Mouse (Mus musculus) forebrain, postnatal 0 days (tissue): Measurements from ENCODE around the gene Dbx2. TPM values are rescaled to one million over a fixed set of nuclear protein-coding genes. Genes with fewer than 3 reads are reported as not detected.

Experiments used
- ATAC-seq: fragments of 200-750 bp; cut with Nextera tagmentation; 2 replicates; pipeline ENCODE4 v1.8.0; 2017; ENCODE audit warnings: mild to moderate bottlenecking, moderate library complexity
- DNase-seq: peaks from one replicate; pipeline ENCODE4 v3.0.0-alpha.2; 2015
- H3K27ac ChIP-seq: fragments of 300-500 bp; sonication (generic); 2 replicates; pipeline ENCODE4 v1.5.1; 2014; ENCODE audit warnings: low read depth, mild to moderate bottlenecking, antibody characterized with exemption, low read length, moderate library complexity, mixed read lengths
- H3K27me3 ChIP-seq: fragments of 300-500 bp; sonication (generic); 2 replicates; pipeline ENCODE4 v1.6.1; 2014; ENCODE audit warnings: mild to moderate bottlenecking, low read length, mixed read lengths; ENCODE audit not compliant: insufficient read depth
- H3K36me3 ChIP-seq: fragments of 300-500 bp; sonication (generic); 2 replicates; pipeline ENCODE4 v1.6.1; 2014; ENCODE audit warnings: mild to moderate bottlenecking, moderate library complexity; ENCODE audit not compliant: insufficient read depth
- H3K4me1 ChIP-seq: fragments of 300-500 bp; sonication (generic); 2 replicates; pipeline ENCODE4 v1.6.1; 2014; ENCODE audit warnings: antibody characterized with exemption; ENCODE audit not compliant: insufficient read depth
- H3K4me2 ChIP-seq: fragments of 300-500 bp; sonication (generic); 2 replicates; pipeline ENCODE4 v1.6.1; 2014; ENCODE audit warnings: low read depth, mild to moderate bottlenecking, moderate library complexity
- H3K4me3 ChIP-seq: fragments of 300-500 bp; sonication (generic); 2 replicates; pipeline ENCODE4 v1.5.1; 2014; ENCODE audit warnings: low read depth, low read length, mixed read lengths
- H3K9ac ChIP-seq: fragments of 300-500 bp; sonication (generic); 2 replicates; pipeline ENCODE4 v1.6.1; 2014; ENCODE audit warnings: mild to moderate bottlenecking
- H3K9me3 ChIP-seq: fragments of 300-500 bp; sonication (generic); 2 replicates; pipeline ENCODE4 v1.6.1; 2016; ENCODE audit warnings: low read length
- CTCF ChIP-seq: sonication (generic); IDR thresholded peaks from 2 replicates; pipeline ENCODE4 v1.5.1; 2016; ENCODE audit warnings: antibody characterized with exemption, control low read depth, low read depth
- WGBS: fragments of 180-500 bp; shearing (Covaris S2); extraction: QIAGEN DNeasy Blood & Tissue Kit; methylation state at CpG from one replicate; pipeline ENCODE4 v1.1.7; 2014; 5-methylcytosine and 5-hydroxymethylcytosine counted together
- polyA plus RNA-seq: library from polyadenylated mRNA; unstranded; fragments of >200 nt; fragmentation: Nextera tagmentation; extraction: Ambion mirVana; gene quantifications from 2 replicates; pipeline ENCODE4 v1.2.1, GENCODE M21; 2015
- total RNA-seq: library from RNA; depleted of rRNA; stranded (reverse); fragments of >200 nt; gene quantifications from 2 replicates; pipeline ENCODE4 v1.2.3, GENCODE M21; 2014

Gene Dbx2
- total and polyA plus RNA-seq, 2 experiments from 2014 or later, result 2.8 to 9.6 TPM

- Histone ChIP-seq H3K4me3 (peak overlapping the region; percentile 37), H3K9ac (peak overlapping the region; percentile 33; the same call in 1 of the 2 replicates), H3K27ac (no peak overlapping the region), H3K36me3 (no peaks in the 10 kb centered on the region), H3K9me3 (no peaks in the 10 kb centered on the region), H3K27me3 (peaks cover 45% of the 10 kb centered on the region), H3K4me1 (no peaks in the 10 kb centered on the region; the same call in 1 of the 2 replicates), H3K4me2 (peak overlapping the region; percentile 64)
- DNase-seq (no peak), ATAC-seq (peak; percentile 29; the same call in 1 of the 2 replicates)
- TF ChIP-seq CTCF, result no peak
- 1% methylated on average over 49 of the region's 49 CpGs for WGBS
Observed at GRCm38 (mm10) chr15:95654211-95654897, 1.4 kb downstream of the Dbx2 start.

- no peaks in the 10 kb centered on the region for H3K36me3 ChIP-seq
- no peak overlapping the region for H3K27ac ChIP-seq
- no peak overlapping the region for H3K9ac ChIP-seq
- H3K4me1 ChIP-seq, result no peaks in the 10 kb centered on the region; the same call in 1 of the 2 replicates
- H3K4me3 ChIP-seq, result peak overlapping the region; percentile 37
- peak overlapping the region; percentile 64 for H3K4me2 ChIP-seq
- peaks cover 51% of the 10 kb centered on the region for H3K27me3 ChIP-seq
- WGBS, result 3% methylated on average over 6 of the region's 6 CpGs
- TF ChIP-seq CTCF, result no peak
- H3K9me3 ChIP-seq, result no peaks in the 10 kb centered on the region
- ATAC-seq (no peak), DNase-seq (no peak)
Observed at GRCm38 (mm10) chr15:95653812-95654210, 1.9 kb downstream of the Dbx2 start.

GRCm38 (mm10) chr15:95652898-95653707 lies 2.7 kb downstream of the Dbx2 start:
- no peaks in the 10 kb centered on the region for H3K36me3 ChIP-seq
- 0 out of 2 replicates have a peak overlapping the region, but pooled peaks have one; percentile 64 for H3K4me2 ChIP-seq
- peak overlapping the region; percentile 16; the same call in 1 of the 2 replicates for H3K4me3 ChIP-seq
- no peak overlapping the region for H3K27ac ChIP-seq
- H3K27me3 ChIP-seq, result peaks cover 51% of the 10 kb centered on the region
- H3K4me1 ChIP-seq, result no peaks in the 10 kb centered on the region; the same call in 1 of the 2 replicates
- DNase-seq (no peak), ATAC-seq (no peak)
- H3K9ac ChIP-seq, result no peak overlapping the region
- 5% methylated on average over 23 of the region's 23 CpGs for WGBS
- H3K9me3 ChIP-seq, result no peaks in the 10 kb centered on the region
- no peak for TF ChIP-seq CTCF

GRCm38 (mm10) chr15:95651824-95652223 lies 3.9 kb downstream of the Dbx2 start:
- Histone ChIP-seq H3K4me2 (no peak overlapping the region), H3K9me3 (no peaks in the 10 kb centered on the region), H3K4me3 (no peak overlapping the region), H3K4me1 (no peaks in the 10 kb centered on the region; the same call in 1 of the 2 replicates), H3K27me3 (peaks cover 51% of the 10 kb centered on the region), H3K36me3 (no peaks in the 10 kb centered on the region), H3K27ac (no peak overlapping the region), H3K9ac (no peak overlapping the region)
- ATAC-seq (no peak), DNase-seq (no peak)
- no peak for TF ChIP-seq CTCF
- 12% methylated on average over 3 of the region's 3 CpGs for WGBS

GRCm38 (mm10) chr15:95643505-95644029 lies 12.2 kb downstream of the Dbx2 start:
- peaks cover 19% of the 10 kb centered on the region; the same call in 1 of the 2 replicates for H3K27me3 ChIP-seq
- H3K4me1 ChIP-seq, result no peaks in the 10 kb centered on the region
- WGBS, result 28% methylated on average over 15 of the region's 15 CpGs
- H3K27ac ChIP-seq, result no peak overlapping the region
- H3K36me3 ChIP-seq, result no peaks in the 10 kb centered on the region
- H3K4me3 ChIP-seq, result no peak overlapping the region
- no peak overlapping the region for H3K9ac ChIP-seq
- DNase-seq (no peak), ATAC-seq (no peak)
- TF ChIP-seq CTCF, result no peak
- H3K4me2 ChIP-seq, result no peak overlapping the region
- H3K9me3 ChIP-seq, result no peaks in the 10 kb centered on the region

GRCm38 (mm10) chr15:95640347-95640746 lies 15.4 kb downstream of the Dbx2 start:
- Histone ChIP-seq H3K9ac (no peak overlapping the region), H3K4me3 (no peak overlapping the region), H3K27ac (no peak overlapping the region), H3K27me3 (peaks cover 18% of the 10 kb centered on the region; the same call in 1 of the 2 replicates), H3K36me3 (no peaks in the 10 kb centered on the region), H3K4me2 (peak overlapping the region; percentile 4; the same call in 1 of the 2 replicates), H3K9me3 (no peaks in the 10 kb centered on the region), H3K4me1 (no peaks in the 10 kb centered on the region)
- DNase-seq (peak; percentile 50), ATAC-seq (peak; percentile 60)
- 3% methylated on average over 11 of the region's 11 CpGs for WGBS
- no peak for TF ChIP-seq CTCF

GRCm38 (mm10) chr15:95639829-95640134 lies 16.0 kb downstream of the Dbx2 start:
- H3K36me3 ChIP-seq, result no peaks in the 10 kb centered on the region
- no peak overlapping the region for H3K9ac ChIP-seq
- no peaks in the 10 kb centered on the region for H3K4me1 ChIP-seq
- H3K27me3 ChIP-seq, result peaks cover 18% of the 10 kb centered on the region; the same call in 1 of the 2 replicates
- H3K27ac ChIP-seq, result no peak overlapping the region
- no peak overlapping the region for H3K4me3 ChIP-seq
- H3K4me2 ChIP-seq, result peak overlapping the region; percentile 17; the same call in 1 of the 2 replicates
- ATAC-seq (no peak), DNase-seq (no peak)
- no peaks in the 10 kb centered on the region for H3K9me3 ChIP-seq
- no peak for TF ChIP-seq CTCF
- 10% methylated on average over 9 of the region's 9 CpGs for whole genome bisulfite sequencing
